Mouse (Mus musculus) cerebellum, adult 2 months (tissue): ENCODE data around the gene Olfr385. TPM values are rescaled to one million over a fixed set of nuclear protein-coding genes. Genes with fewer than 3 reads are reported as not detected.
A peak's percentile ranks its signal among the peaks of the same experiment; 100 is the strongest.
"Not testable (repeated sequence)": the region's sequence is repeated elsewhere in the genome, so short reads cannot be mapped to it uniquely, and the experiment has no call there.

ENCODE experiments used
- DNase-seq, 2 experiments: peaks; one replicate each; pipeline ENCODE4 v3.0.0; 2021
- H3K27ac ChIP-seq: fragments of 200-500 bp; 2 replicates; pipeline ENCODE4 v1.5.1; 2012; ENCODE audit warnings: low read length, control low read depth, inconsistent platforms; ENCODE audit not compliant: insufficient read depth
- H3K27me3 ChIP-seq: fragments of 200-500 bp; 2 replicates; pipeline ENCODE4 v1.6.1; 2012; ENCODE audit warnings: inconsistent platforms, mild to moderate bottlenecking, low read length, moderate library complexity; ENCODE audit not compliant: control insufficient read depth, insufficient read depth
- H3K4me1 ChIP-seq: fragments of 200-500 bp; 2 replicates; pipeline ENCODE4 v1.6.1; 2011; ENCODE audit warnings: low read length; ENCODE audit not compliant: control insufficient read depth, insufficient read depth
- H3K4me3 ChIP-seq: fragments of 200-500 bp; replicated peaks from 2 replicates; pipeline ENCODE3; 2011; ENCODE audit warnings: mild to moderate bottlenecking, low read depth, low read length, control low read depth; ENCODE audit not compliant: insufficient read depth
- CTCF ChIP-seq: fragments of 200-500 bp; IDR thresholded peaks from 2 replicates; pipeline ENCODE4 v1.5.1; 2011; ENCODE audit warnings: low read depth, mild to moderate bottlenecking, control low read depth, low read length, moderate library complexity, borderline replicate concordance; ENCODE audit not compliant: insufficient read depth
- POLR2A ChIP-seq: fragments of 200-500 bp; IDR thresholded peaks from 2 replicates; pipeline ENCODE4 v1.6.1; 2011; ENCODE audit warnings: low read length, control low read depth, borderline replicate concordance; ENCODE audit not compliant: insufficient read depth
- WGBS: fragments of 180-500 bp; shearing (Covaris S2); methylation state at CpG from one replicate; pipeline ENCODE4 v1.1.7; 2018; 5-methylcytosine and 5-hydroxymethylcytosine counted together
- polyA plus RNA-seq: library from polyadenylated mRNA; depleted of rRNA; stranded (reverse); fragments of >200 nt; gene quantifications from 2 replicates; pipeline ENCODE4 v1.2.3, GENCODE M21; 2012; rRNA removed

The Olfr385 gene
- not detected in 2 replicates for polyA plus RNA-seq

GRCm38 (mm10) chr11:73592908-73593307 is at the start of gene Olfr385:
TSS of gene Olfr385 (minus strand) at chr11:73593008.
- H3K27ac ChIP-seq = no peak within 1 kb of the TSS
- DNase-seq = no peak
- no peak for TF ChIP-seq POLR2A
- no peak for TF ChIP-seq CTCF
- H3K27me3 ChIP-seq = no peaks in the 10 kb centered on the region
- H3K4me3 ChIP-seq = no peak within 1 kb of the TSS
- no peaks in the 10 kb centered on the region for H3K4me1 ChIP-seq

- no peak within 1 kb of the TSS for H3K4me3 ChIP-seq
- H3K4me1 ChIP-seq = no peaks in the 10 kb centered on the region
- no peak within 1 kb of the TSS for H3K27ac ChIP-seq
- H3K27me3 ChIP-seq = no peaks in the 10 kb centered on the region
- DNase-seq = no peak
- TF ChIP-seq CTCF (no peak), POLR2A (no peak)
Measured at GRCm38 (mm10) chr11:73598294-73598693, 5.5 kb upstream of the Olfr385 start, which contains the start of gene Olfr384. TSS of gene Olfr384 (plus strand) at chr11:73598594.

DNA sequence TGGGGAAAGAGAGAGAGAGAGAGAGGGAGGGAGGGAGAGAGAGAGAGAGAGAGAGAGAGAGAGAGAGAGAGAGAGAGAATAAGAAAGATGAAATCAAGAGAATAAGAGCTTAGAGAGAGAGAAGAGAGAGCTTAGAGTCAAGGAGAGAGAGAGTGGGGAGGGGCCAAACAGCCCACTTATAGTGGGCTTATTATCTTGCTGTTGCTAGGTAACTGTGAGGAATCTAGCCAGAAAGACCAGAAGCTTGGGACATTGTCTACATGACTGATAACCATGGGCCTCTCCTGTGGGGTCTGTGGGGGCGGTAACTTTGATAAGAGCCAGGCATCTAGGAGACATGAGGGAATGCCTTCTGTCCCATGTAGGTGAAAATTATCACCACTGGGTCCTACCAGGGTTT is 9.6 kb downstream of the Olfr385 start:
- not testable (repeated sequence) for H3K27ac ChIP-seq, DNase-seq, H3K4me3 ChIP-seq, H3K27me3 ChIP-seq, H3K4me1 ChIP-seq
- 68% methylated on average over 1 of the region's 1 CpGs for WGBS

DNA sequence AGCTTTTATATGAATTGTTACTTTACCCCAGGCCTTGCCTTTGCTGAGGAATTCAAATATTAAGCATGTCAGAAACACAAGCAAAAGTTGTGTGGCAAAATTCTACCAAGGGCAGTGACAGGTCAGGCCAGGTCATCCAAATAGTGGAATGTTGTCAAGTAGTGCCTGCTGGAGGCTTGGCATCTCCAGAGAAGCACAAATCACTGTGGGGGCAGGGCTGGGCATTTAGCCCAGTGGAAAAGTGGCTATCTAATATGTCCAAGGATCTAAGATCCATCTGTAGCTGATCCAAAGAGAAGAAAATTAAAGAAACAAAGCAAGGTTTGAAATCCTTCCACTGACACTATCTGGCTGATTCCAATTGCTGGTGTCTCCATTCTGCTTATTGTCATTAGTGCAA is 12.9 kb downstream of the Olfr385 start:
- H3K4me1 ChIP-seq = no peaks in the 10 kb centered on the region
- no peak overlapping the region for H3K4me3 ChIP-seq
- DNase-seq = peak in 1 of 2 experiments; percentile 0
- no peak for TF ChIP-seq CTCF
- TF ChIP-seq POLR2A = no peak
- H3K27ac ChIP-seq = no peak overlapping the region
- no peaks in the 10 kb centered on the region for H3K27me3 ChIP-seq

Other genes with a start within 250 kb of the Olfr385 start
- not detected in 2 replicates for gene Olfr20, start 242.2 kb downstream of the Olfr385 start, polyA plus RNA-seq
- not detected in 2 replicates for gene Olfr376, start 221.8 kb downstream of the Olfr385 start, polyA plus RNA-seq
- not detected in 2 replicates for gene Olfr1, start 193.4 kb downstream of the Olfr385 start, polyA plus RNA-seq
- gene Olfr378, start 164.5 kb downstream of the Olfr385 start, polyA plus RNA-seq = not detected in 2 replicates
- gene Olfr380, start 135.5 kb downstream of the Olfr385 start, polyA plus RNA-seq = not detected in 2 replicates
- not detected in 2 replicates for gene Olfr381, start 101.4 kb downstream of the Olfr385 start, polyA plus RNA-seq
- gene Olfr382, start 75.8 kb downstream of the Olfr385 start, polyA plus RNA-seq = not detected in 2 replicates
- gene Olfr384, start 5.6 kb upstream of the Olfr385 start, polyA plus RNA-seq = not detected in 2 replicates
- gene Zfp735, start 95.8 kb upstream of the Olfr385 start, polyA plus RNA-seq = not detected in 2 replicates
- gene Olfr389, start 187.7 kb upstream of the Olfr385 start, polyA plus RNA-seq = not detected in 2 replicates
- gene Olfr390, start 190.0 kb upstream of the Olfr385 start, polyA plus RNA-seq = not detected in 2 replicates
- not detected in 2 replicates for gene Olfr391-ps, start 210.0 kb upstream of the Olfr385 start, polyA plus RNA-seq
- not detected in 2 replicates for gene Olfr392, start 224.0 kb upstream of the Olfr385 start, polyA plus RNA-seq